Mouse (Mus musculus) Muller cell, postnatal 12 days (primary cell): ENCODE measurements around the gene Foxr1.
A peak's percentile ranks its signal among the peaks of the same experiment; 100 is the strongest.
"Not testable (repeated sequence)": the region's sequence is repeated elsewhere in the genome, so short reads cannot be mapped to it uniquely, and the experiment has no call there.

Source experiments
- DNase-seq: peaks from one replicate; pipeline ENCODE4 v3.0.0-alpha.2; 2015; ENCODE audit errors: inconsistent ontology term

The Foxr1 gene

GRCm38 (mm10) chr9:44417156-44417891, 23.6 kb downstream of the Foxr1 start:
- DNase-seq, result no peak

GRCm38 (mm10) chr9:44412781-44413180, 28.2 kb downstream of the Foxr1 start:
- DNase-seq, result no peak

GRCm38 (mm10) chr9:44412306-44412705, 28.6 kb downstream of the Foxr1 start:
- DNase-seq, result no peak

- no peak for DNase-seq
These were observed 29.3 kb downstream of the Foxr1 start for GRCm38 (mm10) chr9:44411601-44412130.

GRCm38 (mm10) chr9:44410647-44411336, 30.1 kb downstream of the Foxr1 start:
- DNase-seq, result no peak

GRCm38 (mm10) chr9:44408693-44409092, 32.2 kb downstream of the Foxr1 start:
- DNase-seq, result not testable (repeated sequence)

- DNase-seq, result no peak
These were observed 33.2 kb downstream of the Foxr1 start for GRCm38 (mm10) chr9:44407752-44408097.

- DNase-seq, result peak; percentile 98
These were observed 33.8 kb downstream of the Foxr1 start, which contains the start of the genes Rps25 and Trappc4 for GRCm38 (mm10) chr9:44406906-44407751. TSS of gene Rps25 (plus strand) at chr9:44407139. TSS of gene Trappc4 (minus strand) at chr9:44407600.

GRCm38 (mm10) chr9:44405011-44405410, 35.9 kb downstream of the Foxr1 start:
- DNase-seq, result no peak

GRCm38 (mm10) chr9:44401081-44401480, 39.9 kb downstream of the Foxr1 start:
- no peak for DNase-seq

- no peak for DNase-seq
These were observed 41.2 kb downstream of the Foxr1 start for GRCm38 (mm10) chr9:44399795-44400114.

- no peak for DNase-seq
These were observed 41.7 kb downstream of the Foxr1 start for GRCm38 (mm10) chr9:44399114-44399794.

- DNase-seq, result no peak
These were observed 42.4 kb downstream of the Foxr1 start for GRCm38 (mm10) chr9:44398551-44398950.

- DNase-seq, result peak; percentile 40
These were observed 42.8 kb downstream of the Foxr1 start for GRCm38 (mm10) chr9:44398087-44398486.

- peak; percentile 97 for DNase-seq
These were observed 44.1 kb downstream of the Foxr1 start, which contains the start of gene Slc37a4 for GRCm38 (mm10) chr9:44396684-44397411. TSS of gene Slc37a4 (plus strand) at chr9:44396852.

GRCm38 (mm10) chr9:44391466-44391865, 49.5 kb downstream of the Foxr1 start:
- DNase-seq, result peak; percentile 49

- DNase-seq, result no peak
These were observed 51.7 kb downstream of the Foxr1 start for GRCm38 (mm10) chr9:44389273-44389672.

GRCm38 (mm10) chr9:44387221-44387620, 53.7 kb downstream of the Foxr1 start:
- DNase-seq, result no peak

- no peak for DNase-seq
These were observed 56.3 kb downstream of the Foxr1 start for GRCm38 (mm10) chr9:44384596-44384995.
